Mouse (Mus musculus) lung, postnatal 0 days (tissue): ENCODE measurements around the gene Mllt10.
A peak's percentile ranks its signal among the peaks of the same experiment; 100 is the strongest.

ENCODE experiments used
- CTCF ChIP-seq: IDR thresholded peaks from 2 replicates; pipeline ENCODE4 v1.5.1; 2016; ENCODE audit warnings: antibody characterized with exemption, mild to moderate bottlenecking
- EP300 ChIP-seq: IDR thresholded peaks from 2 replicates; pipeline ENCODE4 v1.6.1; 2016; ENCODE audit warnings: antibody characterized with exemption, mild to moderate bottlenecking, control low read depth

GRCm38 (mm10) chr2:18028140-18029021 is 26.7 kb upstream of the Mllt10 start:
- TF ChIP-seq CTCF, result no peak; the same call in 1 of the 2 replicates
- peak; percentile 82 for TF ChIP-seq EP300
